Mouse (Mus musculus) liver, adult 2 months (tissue): ENCODE data around the gene Rfx2. TPM values are rescaled to one million over a fixed set of nuclear protein-coding genes. Genes with fewer than 3 reads are reported as not detected.

Source experiments
- DNase-seq: peaks from one replicate; pipeline ENCODE4 v3.0.0-alpha.2; 2011; ENCODE audit warnings: low read depth, low spot score; ENCODE audit errors: extremely low read depth
- H3K27ac ChIP-seq: fragments of 200-500 bp; replicated peaks from 2 replicates; pipeline ENCODE4 v1.5.1; 2012; ENCODE audit warnings: low read depth, mild to moderate bottlenecking, control low read depth, inconsistent platforms, low read length; ENCODE audit not compliant: insufficient read depth
- H3K27me3 ChIP-seq: fragments of 200-500 bp; 2 replicates; pipeline ENCODE4 v1.6.1; 2012; ENCODE audit warnings: mild to moderate bottlenecking, moderate library complexity, low read length, inconsistent platforms; ENCODE audit not compliant: control insufficient read depth, insufficient read depth
- H3K36me3 ChIP-seq: fragments of 200-500 bp; 2 replicates; pipeline ENCODE4 v1.6.1; 2012; ENCODE audit warnings: low read length, inconsistent platforms; ENCODE audit not compliant: control insufficient read depth, insufficient read depth
- H3K4me1 ChIP-seq: fragments of 200-500 bp; 2 replicates; pipeline ENCODE4 v1.6.1; 2011; ENCODE audit warnings: low read length; ENCODE audit not compliant: control insufficient read depth, insufficient read depth
- H3K4me3 ChIP-seq: fragments of 200-500 bp; 2 replicates; pipeline ENCODE4 v1.5.1; 2011; ENCODE audit warnings: low read depth, mild to moderate bottlenecking, control low read depth, low read length, moderate library complexity; ENCODE audit not compliant: insufficient read depth
- H3K79me2 ChIP-seq: fragments of 200-500 bp; 2 replicates; pipeline ENCODE4 v1.6.1; 2012; ENCODE audit warnings: inconsistent platforms, mild to moderate bottlenecking, low read length, moderate library complexity; ENCODE audit not compliant: control insufficient read depth, insufficient read depth
- H3K9ac ChIP-seq: fragments of 200-500 bp; 2 replicates; pipeline ENCODE4 v1.6.1; 2012; ENCODE audit warnings: low read depth, mild to moderate bottlenecking, control low read depth, inconsistent platforms, low read length
- CTCF ChIP-seq: fragments of 200-500 bp; IDR thresholded peaks from 2 replicates; pipeline ENCODE4 v1.5.1; 2011; ENCODE audit warnings: low read depth, low read length, control low read depth
- POLR2A ChIP-seq: fragments of 200-500 bp; IDR thresholded peaks from 2 replicates; pipeline ENCODE4 v1.6.1; 2011; ENCODE audit warnings: low read length, control low read depth; ENCODE audit not compliant: insufficient read depth; ENCODE audit errors: extremely low read depth
- WGBS: fragments of 180-500 bp; shearing (Covaris S2); methylation state at CpG from one replicate; pipeline ENCODE4 v1.1.7; 2018; 5-methylcytosine and 5-hydroxymethylcytosine counted together
- polyA plus RNA-seq: library from polyadenylated mRNA; depleted of rRNA; stranded (reverse); fragments of >200 nt; gene quantifications from 2 replicates; pipeline ENCODE4 v1.2.3, GENCODE M21; 2012
- total RNA-seq: library from RNA; depleted of rRNA; stranded (reverse); fragments of >200 nt; gene quantifications from 2 replicates; pipeline ENCODE4 v1.2.3, GENCODE M21; 2014

Gene Rfx2
- total and polyA plus RNA-seq, 2 experiments: 0.18 to 1.0 TPM

DNA sequence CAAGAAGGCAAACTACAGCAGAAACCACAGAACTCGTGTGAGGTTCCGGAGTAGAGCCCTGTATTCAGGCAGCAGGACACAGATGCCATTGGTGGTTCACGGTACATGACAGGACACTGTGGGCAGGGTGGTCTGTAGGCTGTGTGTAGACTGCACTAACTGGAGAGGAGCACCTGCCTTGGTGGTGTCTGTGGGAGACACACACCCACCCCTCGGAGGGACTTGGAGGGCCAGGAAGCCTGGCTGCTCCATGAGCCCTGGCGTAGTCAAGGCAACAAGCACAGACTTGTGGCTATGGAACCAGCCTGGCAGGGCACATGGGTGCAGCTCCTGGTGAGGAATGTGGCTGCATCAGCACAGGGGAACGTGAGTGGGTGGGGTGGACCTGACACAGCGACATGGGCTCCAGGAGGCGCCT lies 11.1 kb downstream of the Rfx2 start:
- H3K4me3 ChIP-seq: no peak overlapping the region
- TF ChIP-seq CTCF (no peak), POLR2A (no peak)

DNA sequence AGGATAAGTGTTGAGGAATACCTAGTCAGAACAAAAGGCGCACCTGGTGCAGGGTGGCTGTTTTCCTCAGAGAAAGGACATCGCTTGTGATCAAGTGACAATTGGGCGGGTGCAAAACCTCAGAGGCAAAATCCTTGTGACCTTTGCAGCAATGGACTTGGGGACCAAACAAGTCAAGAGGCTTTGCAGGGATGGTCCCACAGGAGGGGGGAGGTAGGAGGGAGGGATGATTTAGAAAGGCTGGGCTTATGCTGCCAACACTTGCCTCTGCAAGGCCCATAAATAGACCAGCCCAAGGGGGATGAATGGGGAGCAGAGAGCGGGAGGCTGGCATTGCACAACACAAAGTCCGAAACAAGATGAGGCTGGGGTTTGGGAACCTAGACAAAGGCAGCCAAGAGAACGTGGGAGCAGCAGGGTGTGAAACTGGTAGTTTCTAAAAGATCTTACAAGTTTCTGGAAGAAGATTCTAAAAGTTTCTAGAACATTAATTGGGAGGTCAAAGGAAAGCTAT lies 11.7 kb downstream of the Rfx2 start:
- DNase-seq: no peak
- 0 out of 2 replicates have a peak, but pooled peaks cover 3% of the 10 kb centered on the region for H3K4me1 ChIP-seq
- 68% methylated on average over 6 of the region's 6 CpGs for WGBS
- no peaks in the 10 kb centered on the region for H3K27me3 ChIP-seq
- no peak overlapping the region for H3K4me3 ChIP-seq
- TF ChIP-seq POLR2A: no peak
- TF ChIP-seq CTCF: no peak
- H3K79me2 ChIP-seq: no peaks in the 10 kb centered on the region
- H3K9ac ChIP-seq: no peak overlapping the region
- H3K36me3 ChIP-seq: no peaks in the 10 kb centered on the region
- no peak overlapping the region for H3K27ac ChIP-seq

More for the DNA sequence above, 11.1 kb downstream of the Rfx2 start:
- H3K36me3 ChIP-seq: no peaks in the 10 kb centered on the region
- no peak overlapping the region for H3K9ac ChIP-seq
- 78% methylated on average over 8 of the region's 8 CpGs for WGBS
- H3K27ac ChIP-seq: no peak overlapping the region
- 0 out of 2 replicates have a peak, but pooled peaks cover 3% of the 10 kb centered on the region for H3K4me1 ChIP-seq
- no peaks in the 10 kb centered on the region for H3K27me3 ChIP-seq
- no peak for DNase-seq
- H3K79me2 ChIP-seq: no peaks in the 10 kb centered on the region

DNA sequence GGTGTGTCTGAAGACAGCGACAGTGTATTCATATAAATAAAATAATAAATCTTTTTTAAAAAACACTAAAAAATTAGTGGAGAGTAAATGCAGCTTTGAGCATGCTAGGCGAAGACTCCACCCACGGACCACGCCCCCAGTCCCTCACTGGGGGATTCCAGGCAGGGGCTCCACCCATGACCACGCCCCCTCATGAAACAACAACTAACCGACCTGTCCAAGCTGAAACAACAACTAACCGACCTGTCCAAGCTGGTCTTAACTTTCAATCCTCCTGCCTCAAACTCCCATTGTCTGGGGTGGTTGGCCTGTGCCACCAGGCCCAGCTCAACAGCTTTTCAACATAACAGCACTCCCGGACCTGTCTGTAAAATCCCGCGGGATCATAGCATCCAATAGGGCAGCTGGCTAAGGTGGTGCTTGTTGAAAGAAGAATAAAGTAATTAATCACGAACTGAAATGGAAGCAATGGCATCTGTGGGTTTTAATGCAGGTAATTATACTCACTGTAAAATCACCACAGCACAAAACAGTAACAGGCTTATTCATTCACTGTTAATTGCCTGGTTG lies 12.7 kb downstream of the Rfx2 start:
- WGBS: 54% methylated on average over 11 of the region's 11 CpGs
- Histone ChIP-seq H3K36me3 (no peaks in the 10 kb centered on the region), H3K4me1 (0 out of 2 replicates have a peak, but pooled peaks cover 3% of the 10 kb centered on the region), H3K4me3 (no peak overlapping the region), H3K27me3 (no peaks in the 10 kb centered on the region), H3K9ac (no peak overlapping the region), H3K79me2 (no peaks in the 10 kb centered on the region), H3K27ac (no peak overlapping the region)
- peak; percentile 9 for DNase-seq
- no peak for TF ChIP-seq CTCF
- TF ChIP-seq POLR2A: no peak

DNA sequence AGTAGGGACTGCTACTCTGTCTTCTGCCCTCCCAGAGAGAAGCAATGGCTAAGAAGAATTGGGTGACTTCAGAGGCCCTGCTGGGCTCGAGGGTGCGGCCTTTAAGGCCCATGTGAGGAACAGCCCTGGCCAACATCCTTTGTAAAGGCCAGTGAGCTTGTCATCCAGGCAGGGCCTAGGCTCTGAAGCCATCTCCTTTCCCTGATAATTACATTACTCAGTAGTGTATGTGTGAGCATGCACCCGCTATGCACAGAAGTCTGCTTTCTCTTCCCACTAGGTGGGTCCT lies 15.8 kb downstream of the Rfx2 start:
- no peak overlapping the region for H3K9ac ChIP-seq
- H3K79me2 ChIP-seq: no peaks in the 10 kb centered on the region
- no peaks in the 10 kb centered on the region for H3K27me3 ChIP-seq
- no peak overlapping the region for H3K4me3 ChIP-seq
- no peak overlapping the region for H3K27ac ChIP-seq
- DNase-seq: no peak
- TF ChIP-seq POLR2A: no peak
- 89% methylated on average over 3 of the region's 3 CpGs for whole genome bisulfite sequencing
- H3K4me1 ChIP-seq: 0 out of 2 replicates have a peak, but pooled peaks cover 3% of the 10 kb centered on the region
- no peaks in the 10 kb centered on the region for H3K36me3 ChIP-seq

DNA sequence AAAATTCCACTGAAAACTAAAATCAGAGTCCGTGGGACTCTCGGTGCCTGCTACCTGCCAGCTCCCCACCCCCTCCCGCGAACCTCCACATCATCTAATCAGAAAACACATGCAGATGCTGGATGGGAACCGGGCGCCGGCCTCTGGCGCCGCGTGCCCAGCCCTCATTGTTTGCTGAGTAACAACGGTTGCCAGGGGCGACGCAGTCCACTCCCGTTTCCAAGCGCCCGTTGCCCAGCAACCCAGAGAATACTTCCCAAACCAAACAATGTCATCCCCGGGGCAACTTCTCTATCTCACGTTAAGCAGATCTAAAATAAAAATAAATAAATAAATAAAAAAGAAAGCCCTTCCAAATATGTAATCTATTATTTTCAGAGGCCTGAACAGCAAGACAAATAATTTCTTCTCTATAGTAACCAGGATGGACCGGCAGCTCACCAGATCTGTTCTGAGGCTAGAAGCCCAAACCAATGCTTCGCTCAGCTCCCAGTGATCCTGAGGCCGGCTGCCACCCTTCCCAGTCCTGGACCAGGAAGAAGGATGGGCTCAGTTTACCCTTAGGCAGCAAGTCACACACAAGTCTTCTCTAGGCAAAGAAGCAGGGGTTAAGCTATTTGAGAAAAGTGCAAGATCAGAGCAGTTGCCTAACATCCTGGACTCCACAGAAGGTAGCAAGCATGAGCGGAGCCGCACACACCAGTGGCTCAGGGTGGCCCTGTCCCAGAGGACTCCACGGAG lies 16.3 kb downstream of the Rfx2 start:
- Histone ChIP-seq H3K4me1 (no peaks in the 10 kb centered on the region), H3K27me3 (no peaks in the 10 kb centered on the region), H3K79me2 (no peaks in the 10 kb centered on the region), H3K9ac (no peak overlapping the region), H3K36me3 (no peaks in the 10 kb centered on the region), H3K4me3 (no peak overlapping the region), H3K27ac (no peak overlapping the region)
- peak; percentile 63 for DNase-seq
- WGBS: 15% methylated on average over 24 of the region's 24 CpGs
- TF ChIP-seq POLR2A (no peak), CTCF (no peak)

DNA sequence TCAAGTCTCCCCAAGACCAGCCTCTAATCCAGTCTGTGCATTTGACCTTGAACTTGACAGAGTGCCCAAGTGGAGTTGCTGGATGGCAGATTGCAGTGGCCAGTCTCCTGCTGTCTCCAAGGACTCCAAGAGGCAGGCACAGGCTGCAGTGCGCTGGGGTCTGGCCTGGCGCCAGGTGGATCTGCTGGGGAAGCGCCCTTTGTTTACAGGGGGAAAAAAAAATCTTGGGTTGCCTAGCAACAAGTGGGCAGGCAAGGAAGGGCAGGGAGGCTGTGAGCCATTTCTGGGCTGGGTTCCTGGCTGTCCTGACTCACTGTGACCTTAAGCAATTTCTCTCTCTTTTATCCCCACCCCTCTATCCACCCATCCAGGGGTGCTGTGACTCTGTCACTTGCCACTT lies 20.6 kb downstream of the Rfx2 start:
- no peaks in the 10 kb centered on the region for H3K79me2 ChIP-seq
- no peak overlapping the region for H3K9ac ChIP-seq
- DNase-seq: peak; percentile 11
- H3K4me3 ChIP-seq: no peak overlapping the region
- no peaks in the 10 kb centered on the region for H3K27me3 ChIP-seq
- H3K27ac ChIP-seq: no peak overlapping the region
- H3K4me1 ChIP-seq: no peaks in the 10 kb centered on the region
- WGBS: 15% methylated on average over 3 of the region's 3 CpGs
- TF ChIP-seq POLR2A: no peak
- no peak for TF ChIP-seq CTCF
- no peaks in the 10 kb centered on the region for H3K36me3 ChIP-seq
